22 mouse cellular contexts compared by ENCODE assay signal in genomic region chr10:94282797-94283196, GRCm38 (mm10). TPM values are rescaled to one million over a fixed set of nuclear protein-coding genes. Genes with fewer than 3 reads are reported as not detected.
A peak's percentile ranks its signal among the peaks of the same experiment; 100 is the strongest.
DNase-seq lines count a peak whose midpoint lies in the region; ATAC-seq and TF ChIP-seq lines count a peak whose summit lies in the region.
"Had no signal": no experiment of that assay in that cellular context is flagged by ENCODE, and none has a peak within 500 bp of the region (broad histone marks: within the 10 kb centered on the region; RNA-seq: fewer than 3 reads in every experiment).

No protein-coding gene starts in this region.

- no peak for TF ChIP-seq POLR2A in lung, adult 2 months (IDR thresholded peaks at IDR 0.05; ENCODE audit: borderline replicate concordance, extremely low read depth, low read depth, low read length)

- no peak for ATAC-seq in lung, embryonic 14.5 days (ENCODE audit: insufficient read depth)
- ATAC-seq: activated CD4-positive, CD25-positive, alpha-beta regulatory T cell, adult 4 months; CD4-positive, CD25-positive, alpha-beta regulatory T cell, adult 4 months; forebrain, embryonic 13.5 days; forebrain, embryonic 16.5 days; Patski had no signal

- no peak overlapping the region for H3K4me2 ChIP-seq in lung, embryonic 14.5 days
- H3K4me2 ChIP-seq: embryonic facial prominence, embryonic 12.5 days; forebrain, embryonic 13.5 days had no signal

- no peaks in the 10 kb centered on the region for H3K36me3 ChIP-seq in lung, embryonic 14.5 days (ENCODE audit: insufficient read depth)
- H3K36me3 ChIP-seq: embryonic facial prominence, embryonic 10.5 days; embryonic facial prominence, embryonic 12.5 days; G1E had no signal

- H3K4me1 ChIP-seq in lung, embryonic 14.5 days (ENCODE audit: insufficient read depth) = no peaks in the 10 kb centered on the region
- H3K4me1 ChIP-seq in lung, adult 2 months (ENCODE audit: control insufficient read depth, insufficient read depth, low read length) = no peaks in the 10 kb centered on the region
- H3K4me1 ChIP-seq: embryonic facial prominence, embryonic 10.5 days; embryonic facial prominence, embryonic 12.5 days had no signal

- no peak overlapping the region for H3K4me3 ChIP-seq in lung, embryonic 14.5 days (ENCODE audit: low read depth, low read length)
- H3K4me3 ChIP-seq in lung, adult 2 months (replicated peaks; ENCODE audit: extremely low read depth, low read depth, low read length) = no peak overlapping the region
- H3K4me3 ChIP-seq: embryonic facial prominence, embryonic 10.5 days; embryonic facial prominence, embryonic 12.5 days; forebrain, embryonic 13.5 days had no signal

- no peak overlapping the region for H3K27ac ChIP-seq in lung, embryonic 14.5 days (ENCODE audit: low read depth)
- H3K27ac ChIP-seq: embryonic facial prominence, embryonic 10.5 days; embryonic facial prominence, embryonic 12.5 days; forebrain, embryonic 13.5 days had no signal

- no peak for TF ChIP-seq CTCF in lung, embryonic 14.5 days (IDR thresholded peaks at IDR 0.05; ENCODE audit: low read depth)
- no peak for TF ChIP-seq CTCF in lung, adult 2 months (IDR thresholded peaks at IDR 0.05; ENCODE audit: insufficient read depth, low read length)

- peak; percentile 56 to 58 for DNase-seq in cerebellum, postnatal 10 days
- no peak for DNase-seq in cerebellum, adult 11 months
- DNase-seq in heart, adult 11 months = peak; percentile 75
- DNase-seq in heart, adult 9 months (ENCODE audit: low spot score in 2 of 2) = no peak
- peak; percentile 5 for DNase-seq in lung, embryonic 14.5 days
- DNase-seq in lung, adult 2 months = no peak
- DNase-seq: adrenal gland, adult 8-10 months; adrenal gland, postnatal 14 days; adrenal gland, postnatal 36 days; B cell, adult 2 months had no signal

- no peak overlapping the region for H3K9ac ChIP-seq in lung, embryonic 14.5 days
- H3K9ac ChIP-seq: embryonic facial prominence, embryonic 12.5 days; forebrain, embryonic 13.5 days had no signal

- no peaks in the 10 kb centered on the region for H3K9me3 ChIP-seq in lung, embryonic 14.5 days (ENCODE audit: low read depth, low read length)
- H3K9me3 ChIP-seq: embryonic facial prominence, embryonic 10.5 days; embryonic facial prominence, embryonic 12.5 days; forebrain, embryonic 13.5 days; G1E had no signal

- 72% methylated on average over 7 of the region's 7 CpGs for whole genome bisulfite sequencing in lung, embryonic 14.5 days
- 81% methylated on average over 7 of the region's 7 CpGs for WGBS in lung, adult 2 months

- no peaks in the 10 kb centered on the region for H3K27me3 ChIP-seq in lung, embryonic 14.5 days (ENCODE audit: insufficient read depth, low read length)
- H3K27me3 ChIP-seq: CH12.LX; embryonic facial prominence, embryonic 12.5 days; forebrain, embryonic 13.5 days; Patski had no signal

RNA-seq across cellular contexts. Expression of gene Gm4792, which starts 15.7 kb away (rescaled TPM):
- not detected in 2 replicates for polyA plus RNA-seq in lung, embryonic 14.5 days (2014; fragmentation: Nextera tagmentation; extraction: Ambion mirVana)
- not detected in 2 replicates for polyA plus RNA-seq in lung, adult 2 months (2012; rRNA removed)
- polyA plus RNA-seq: activated CD4-positive, CD25-positive, alpha-beta regulatory T cell, adult 4 months; CD4-positive, CD25-positive, alpha-beta regulatory T cell, adult 4 months; cortical plate, adult 2 months; embryonic facial prominence, embryonic 10.5 days; embryonic facial prominence, embryonic 12.5 days; embryonic facial prominence, embryonic 14.5 days; forebrain, embryonic 11.5 days; forebrain, embryonic 16.5 days; G1E; Patski had no signal

RNA-seq across cellular contexts. Expression of gene Tmcc3, which starts 29.0 kb away (rescaled TPM):
- polyA plus RNA-seq in lung, embryonic 14.5 days (2014; fragmentation: Nextera tagmentation; extraction: Ambion mirVana) = 5.3 and 5.4 TPM in 2 replicates
- 42.5 and 46.8 TPM in 2 replicates for polyA plus RNA-seq in lung, adult 2 months (2012; rRNA removed)

Comparison
In these comparisons a context has a peak if more than half of its experiments do, and no peak if none do; other contexts are left out.
1. DNase-seq: peak in cerebellum, postnatal 10 days (2 of 2), heart, adult 11 months (single experiment) and lung, embryonic 14.5 days (single experiment); none in cerebellum, adult 11 months (single experiment), heart, adult 9 months (0 of 2) and lung, adult 2 months (single experiment).